Mouse (Mus musculus): ENCODE results near the gene Cep295.
"Not testable (repeated sequence)": the region's sequence is repeated elsewhere in the genome, so short reads cannot be mapped to it uniquely, and the experiment has no call there.

The Cep295 gene

GRCm38 (mm10) chr9:15357484-15358275 lies at the start of gene Cep295:
TSS of gene Cep295 (minus strand) at chr9:15357788.
- peak; percentile 88 for DNase-seq (ENCODE audit: low spot score)

- DNase-seq (ENCODE audit: low spot score), result no peak
Observed at GRCm38 (mm10) chr9:15397591-15397990, 40.0 kb upstream of the Cep295 start.

GRCm38 (mm10) chr9:15395353-15395942 lies 37.9 kb upstream of the Cep295 start:
- no peak for DNase-seq (ENCODE audit: low spot score)

GRCm38 (mm10) chr9:15387075-15387643 lies 29.6 kb upstream of the Cep295 start:
- no peak for DNase-seq (ENCODE audit: low spot score)

GRCm38 (mm10) chr9:15384266-15384665 lies 26.7 kb upstream of the Cep295 start:
- no peak for DNase-seq (ENCODE audit: low spot score)

GRCm38 (mm10) chr9:15366260-15366659 lies 8.7 kb upstream of the Cep295 start:
- DNase-seq (ENCODE audit: low spot score), result no peak

GRCm38 (mm10) chr9:15365856-15366255 lies 8.3 kb upstream of the Cep295 start:
- DNase-seq (ENCODE audit: low spot score), result no peak

- no peak for DNase-seq (ENCODE audit: low spot score)
Observed at GRCm38 (mm10) chr9:15364843-15365242, 7.3 kb upstream of the Cep295 start.

- no peak for DNase-seq (ENCODE audit: low spot score)
Observed at GRCm38 (mm10) chr9:15356916-15357483, 588 bp downstream of the Cep295 start.

GRCm38 (mm10) chr9:15349925-15350324 lies 7.7 kb downstream of the Cep295 start:
- DNase-seq (ENCODE audit: low spot score), result no peak

GRCm38 (mm10) chr9:15337776-15338175 lies 19.8 kb downstream of the Cep295 start:
- DNase-seq (ENCODE audit: low spot score), result no peak

GRCm38 (mm10) chr9:15318170-15318742 lies 39.3 kb downstream of the Cep295 start:
- DNase-seq (ENCODE audit: low spot score), result no peak

- no peak for DNase-seq (ENCODE audit: low spot score)
Observed at GRCm38 (mm10) chr9:15317223-15318169, 40.1 kb downstream of the Cep295 start.

GRCm38 (mm10) chr9:15316296-15316695 lies 41.3 kb downstream of the Cep295 start:
- DNase-seq (ENCODE audit: low spot score), result not testable (repeated sequence)

- DNase-seq (ENCODE audit: low spot score), result no peak
Observed at GRCm38 (mm10) chr9:15314619-15315018, 43.0 kb downstream of the Cep295 start.

- DNase-seq (ENCODE audit: low spot score), result no peak
Observed at GRCm38 (mm10) chr9:15313633-15314032, 44.0 kb downstream of the Cep295 start.

GRCm38 (mm10) chr9:15312054-15312735 lies 45.4 kb downstream of the Cep295 start:
- DNase-seq (ENCODE audit: low spot score), result no peak

GRCm38 (mm10) chr9:15310179-15310578 lies 47.4 kb downstream of the Cep295 start:
- no peak for DNase-seq (ENCODE audit: low spot score)

- no peak for DNase-seq (ENCODE audit: low spot score)
Observed at GRCm38 (mm10) chr9:15309425-15309824, 48.2 kb downstream of the Cep295 start.

- DNase-seq (ENCODE audit: low spot score), result no peak
Observed at GRCm38 (mm10) chr9:15308254-15308653, 49.3 kb downstream of the Cep295 start.

- no peak for DNase-seq (ENCODE audit: low spot score)
Observed at GRCm38 (mm10) chr9:15307257-15307656, 50.3 kb downstream of the Cep295 start.

Measured in urinary bladder, postnatal 10 days (tissue).